Mouse (Mus musculus) midbrain, postnatal 0 days (tissue): ENCODE measurements at regions not wholly inside any gene's neighbourhood (a gene's known extent, or its start where the extent isn't known, plus 50 kb on each side); places are given as distances from the start of the nearest gene placed in this dataset.

Experiments
- ATAC-seq: fragments of 200-750 bp; cut with Nextera tagmentation; 2 replicates; pipeline ENCODE4 v1.8.0; 2017; ENCODE audit warnings: moderate number of reproducible peaks, mild to moderate bottlenecking, moderate TSS enrichment, moderate library complexity; ENCODE audit not compliant: low FRiP score
- DNase-seq: peaks from one replicate; pipeline ENCODE4 v3.0.0-alpha.2; 2015; ENCODE audit warnings: low spot score
- H3K27ac ChIP-seq: fragments of 300-500 bp; sonication (generic); 2 replicates; pipeline ENCODE4 v1.5.1; 2014; ENCODE audit warnings: low read depth, mild to moderate bottlenecking, low read length, mixed read lengths
- H3K27me3 ChIP-seq: fragments of 300-500 bp; sonication (generic); 2 replicates; pipeline ENCODE4 v1.6.1; 2014; ENCODE audit warnings: low read length, control low read depth, mixed read lengths; ENCODE audit not compliant: insufficient read depth
- H3K36me3 ChIP-seq: fragments of 300-500 bp; sonication (generic); 2 replicates; pipeline ENCODE4 v1.6.1; 2014; ENCODE audit warnings: low read length, control low read depth, mixed read lengths; ENCODE audit not compliant: insufficient read depth
- H3K4me1 ChIP-seq: fragments of 300-500 bp; sonication (generic); 2 replicates; pipeline ENCODE4 v1.6.1; 2014; ENCODE audit warnings: mild to moderate bottlenecking, control low read depth, antibody characterized with exemption, low read length, mixed read lengths; ENCODE audit not compliant: insufficient read depth
- H3K4me2 ChIP-seq: fragments of 300-500 bp; sonication (generic); 2 replicates; pipeline ENCODE4 v1.6.1; 2014; ENCODE audit warnings: low read depth, mild to moderate bottlenecking, low read length, mixed read lengths; ENCODE audit not compliant: poor library complexity, severe bottlenecking
- H3K4me3 ChIP-seq: fragments of 300-500 bp; sonication (generic); 2 replicates; pipeline ENCODE4 v1.5.1; 2014; ENCODE audit warnings: low read depth, mild to moderate bottlenecking, low read length, moderate library complexity
- H3K9ac ChIP-seq: fragments of 300-500 bp; sonication (generic); replicated peaks from 2 replicates; pipeline ENCODE4 v1.6.1; 2014; ENCODE audit warnings: mild to moderate bottlenecking, low read length, moderate library complexity, mixed read lengths; ENCODE audit not compliant: poor library complexity, severe bottlenecking
- H3K9me3 ChIP-seq: fragments of 300-500 bp; sonication (generic); 2 replicates; pipeline ENCODE4 v1.6.1; 2016; ENCODE audit warnings: low read length, control low read depth
- CTCF ChIP-seq: IDR thresholded peaks from 2 replicates; pipeline ENCODE4 v1.5.1; 2016; ENCODE audit warnings: antibody characterized with exemption, mild to moderate bottlenecking
- WGBS: fragments of 180-500 bp; shearing (Covaris S2); extraction: QIAGEN DNeasy Blood & Tissue Kit; methylation state at CpG from one replicate; pipeline ENCODE4 v1.1.7; 2014; 5-methylcytosine and 5-hydroxymethylcytosine counted together

- DNase-seq, result no peak
- Histone ChIP-seq H3K27me3 (no peaks in the 10 kb centered on the region), H3K9ac (no peak overlapping the region), H3K4me3 (no peak overlapping the region), H3K27ac (no peak overlapping the region), H3K36me3 (no peaks in the 10 kb centered on the region), H3K9me3 (no peaks in the 10 kb centered on the region), H3K4me2 (no peak overlapping the region), H3K4me1 (no peaks in the 10 kb centered on the region)
- no peak for ATAC-seq
- no peak for TF ChIP-seq CTCF
These were observed 215.4 kb downstream of the Emx2 start for GRCm38 (mm10) chr19:59673537-59673936.

- no peaks in the 10 kb centered on the region for H3K4me1 ChIP-seq
- TF ChIP-seq CTCF, result no peak
- H3K4me3 ChIP-seq, result no peak overlapping the region
- ATAC-seq (no peak), DNase-seq (no peak)
- H3K36me3 ChIP-seq, result no peaks in the 10 kb centered on the region
- WGBS, result 75% methylated on average over 7 of the region's 7 CpGs
- no peak overlapping the region for H3K27ac ChIP-seq
- H3K4me2 ChIP-seq, result no peak overlapping the region
- H3K9ac ChIP-seq, result no peak overlapping the region
- H3K27me3 ChIP-seq, result no peaks in the 10 kb centered on the region
- no peaks in the 10 kb centered on the region for H3K9me3 ChIP-seq
These were observed 221.0 kb downstream of the Emx2 start for GRCm38 (mm10) chr19:59679191-59679590.

GRCm38 (mm10) chr19:59680356-59680755 lies 222.2 kb downstream of the Emx2 start:
- Histone ChIP-seq H3K27me3 (no peaks in the 10 kb centered on the region), H3K36me3 (no peaks in the 10 kb centered on the region), H3K4me1 (no peaks in the 10 kb centered on the region), H3K9me3 (no peaks in the 10 kb centered on the region), H3K4me2 (no peak overlapping the region), H3K4me3 (no peak overlapping the region), H3K9ac (no peak overlapping the region), H3K27ac (no peak overlapping the region)
- no peak for ATAC-seq
- no peak for TF ChIP-seq CTCF
- 96% methylated on average over 4 of the region's 4 CpGs for WGBS
- DNase-seq, result no peak

- 83% methylated on average over 7 of the region's 7 CpGs for WGBS
- ATAC-seq, result no peak
- Histone ChIP-seq H3K4me3 (no peak overlapping the region), H3K9me3 (no peaks in the 10 kb centered on the region), H3K4me1 (no peaks in the 10 kb centered on the region), H3K4me2 (no peak overlapping the region), H3K27me3 (no peaks in the 10 kb centered on the region), H3K36me3 (no peaks in the 10 kb centered on the region), H3K27ac (no peak overlapping the region), H3K9ac (no peak overlapping the region)
- no peak for TF ChIP-seq CTCF
- DNase-seq, result no peak
These were observed 226.1 kb downstream of the Emx2 start for GRCm38 (mm10) chr19:59684292-59684691.

- TF ChIP-seq CTCF, result no peak
- no peak overlapping the region for H3K9ac ChIP-seq
- no peak overlapping the region for H3K27ac ChIP-seq
- ATAC-seq (no peak), DNase-seq (no peak)
- H3K4me1 ChIP-seq, result no peaks in the 10 kb centered on the region
- no peaks in the 10 kb centered on the region for H3K36me3 ChIP-seq
- no peaks in the 10 kb centered on the region for H3K27me3 ChIP-seq
- WGBS, result 53% methylated on average over 19 of the region's 19 CpGs
- H3K4me3 ChIP-seq, result no peak overlapping the region
- no peak overlapping the region for H3K4me2 ChIP-seq
- no peaks in the 10 kb centered on the region for H3K9me3 ChIP-seq
These were observed 227.9 kb downstream of the Emx2 start for GRCm38 (mm10) chr19:59685826-59686717.

- 84% methylated on average over 7 of the region's 7 CpGs for WGBS
- no peaks in the 10 kb centered on the region for H3K4me1 ChIP-seq
- no peaks in the 10 kb centered on the region for H3K9me3 ChIP-seq
- H3K9ac ChIP-seq, result no peak overlapping the region
- no peak for DNase-seq
- H3K27ac ChIP-seq, result no peak overlapping the region
- no peak for TF ChIP-seq CTCF
- H3K36me3 ChIP-seq, result no peaks in the 10 kb centered on the region
- no peak overlapping the region for H3K4me3 ChIP-seq
- H3K27me3 ChIP-seq, result no peaks in the 10 kb centered on the region
- no peak for ATAC-seq
- no peak overlapping the region for H3K4me2 ChIP-seq
These were observed 229.0 kb downstream of the Emx2 start for GRCm38 (mm10) chr19:59687206-59687605.
